Mouse (Mus musculus) heart, postnatal 10 days (tissue): ENCODE measurements around the gene Slc7a5. TPM values are rescaled to one million over a fixed set of nuclear protein-coding genes. Genes with fewer than 3 reads are reported as not detected.

Experiments used
- DNase-seq, 2 experiments: peaks; one replicate each; pipeline ENCODE4 v3.0.0; 2021
- intact Hi-C: fragments of 180-260 bp; cut with DNase I; formaldehyde crosslinking; loops from one replicate; pipeline ENCODE4 v1.15.1; 2025
- total RNA-seq, 2 experiments: library from RNA; stranded (reverse); gene quantifications; 2 replicates each; pipeline ENCODE4 v1.2.3; 2021

Gene Slc7a5
- total RNA-seq, 2 experiments from 2014 or later: 8.6 to 11.3 TPM

GRCm38 (mm10) chr8:121911400-121911799 lies 3.9 kb upstream of the Slc7a5 start:
- no peak for DNase-seq
- intact Hi-C loops: no loop called here

DNA sequence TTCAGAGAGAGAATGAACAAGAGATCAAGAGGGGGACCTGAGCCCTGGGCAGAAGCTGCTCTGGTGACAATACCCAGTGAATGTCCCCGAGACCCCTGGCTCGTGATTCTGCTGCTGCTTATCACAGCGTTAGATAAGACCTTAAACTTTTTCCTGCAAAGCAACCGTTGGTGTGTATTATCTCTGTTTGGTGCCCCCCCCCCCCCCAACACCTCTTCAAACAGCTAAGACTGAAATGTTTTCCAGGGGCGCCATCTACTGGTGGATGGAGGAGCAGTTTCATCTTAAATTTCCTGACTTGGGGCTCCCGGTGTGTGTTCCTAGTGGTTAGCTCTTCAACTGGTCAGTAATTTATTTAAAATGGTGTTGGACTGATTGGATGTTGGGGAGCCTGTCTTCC lies 2.2 kb upstream of the Slc7a5 start:
- DNase-seq: peak; percentile 71 to 90
- intact Hi-C loops: loop anchor here (1.0 to 2.0 kb wide), 3 partner anchors 15 to 59 kb away; no protein-coding TSS in a partner anchor

GRCm38 (mm10) chr8:121909148-121909541 lies 1.7 kb upstream of the Slc7a5 start:
- intact Hi-C loops: loop anchor here (1.0 to 2.0 kb wide), 3 partner anchors 16 to 59 kb away; no protein-coding TSS in a partner anchor
- no peak for DNase-seq

DNA sequence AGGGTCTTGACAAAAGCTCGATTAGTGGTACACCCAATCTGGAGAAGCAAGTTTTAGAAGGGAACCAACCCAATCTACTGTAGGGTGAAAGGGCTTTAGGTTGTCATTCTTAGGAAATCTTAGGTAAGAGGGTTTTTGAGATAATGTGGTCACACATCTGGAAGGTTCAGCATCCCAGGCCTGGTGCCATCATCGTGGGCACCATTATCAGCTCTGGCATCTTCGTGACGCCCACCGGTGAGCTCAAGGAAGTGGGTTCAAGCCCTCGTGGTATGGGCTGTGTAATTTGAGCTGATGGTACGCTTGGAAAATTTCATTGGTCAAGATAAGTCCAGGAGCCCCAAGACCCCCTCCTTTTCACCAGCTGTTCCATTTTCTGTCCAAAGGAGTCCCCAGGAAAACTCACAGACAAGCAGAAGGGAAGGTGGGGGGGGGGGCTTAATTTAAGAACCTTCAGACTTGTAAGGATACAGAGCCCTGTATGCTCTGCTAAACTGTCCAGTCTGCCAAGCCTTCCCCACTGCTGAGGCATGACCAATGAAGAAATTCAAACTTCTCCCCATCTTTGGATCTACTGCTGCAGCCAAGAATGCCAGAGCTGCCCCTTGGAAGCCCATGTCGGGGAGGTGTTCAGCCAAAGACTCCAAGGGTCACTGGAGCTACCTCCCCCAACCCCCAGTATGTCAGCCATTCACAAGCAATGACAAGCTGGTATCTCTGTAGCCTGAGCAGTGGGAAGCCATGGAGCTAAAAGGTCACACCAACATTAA lies 1.1 kb upstream of the Slc7a5 start:
- DNase-seq: no peak
- intact Hi-C loops: loop anchor here (1.0 to 2.0 kb wide), 3 partner anchors 16 to 58 kb away; no protein-coding TSS in a partner anchor

GRCm38 (mm10) chr8:121906542-121907512 lies 667 bp downstream of the Slc7a5 start:
- intact Hi-C loops: no loop called here
- peak; percentile 27 to 48 for DNase-seq

GRCm38 (mm10) chr8:121905864-121906263 lies 1.6 kb downstream of the Slc7a5 start:
- DNase-seq: no peak
- intact Hi-C loops: no loop called here

DNA sequence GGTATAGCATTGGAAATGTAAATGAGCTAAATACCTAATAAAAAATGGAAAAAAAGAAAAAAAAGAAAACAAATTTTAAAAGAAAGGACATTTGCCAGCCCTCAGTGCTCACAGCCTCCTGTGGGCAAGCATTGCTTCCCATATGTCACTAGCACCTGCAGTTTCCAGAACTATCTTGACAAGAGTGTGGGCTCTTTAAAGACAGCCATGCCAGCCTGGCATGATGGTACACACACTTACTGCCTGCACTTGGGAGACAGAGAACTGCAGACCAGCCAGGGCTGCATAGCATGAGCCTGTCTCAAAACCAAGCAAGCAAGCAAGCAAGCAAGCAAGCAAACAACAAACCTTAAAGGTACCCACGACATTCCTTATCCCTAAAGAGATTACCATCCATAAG lies 2.1 kb downstream of the Slc7a5 start:
- no peak for DNase-seq
- intact Hi-C loops: no loop called here

- intact Hi-C loops: no loop called here
- DNase-seq: no peak
Observed at GRCm38 (mm10) chr8:121904999-121905398, 2.5 kb downstream of the Slc7a5 start.

- intact Hi-C loops: no loop called here
- no peak for DNase-seq
Observed at GRCm38 (mm10) chr8:121903977-121904376, 3.5 kb downstream of the Slc7a5 start.

GRCm38 (mm10) chr8:121901498-121902236 lies 5.8 kb downstream of the Slc7a5 start:
- DNase-seq: peak; percentile 46 to 50
- intact Hi-C loops: no loop called here

DNA sequence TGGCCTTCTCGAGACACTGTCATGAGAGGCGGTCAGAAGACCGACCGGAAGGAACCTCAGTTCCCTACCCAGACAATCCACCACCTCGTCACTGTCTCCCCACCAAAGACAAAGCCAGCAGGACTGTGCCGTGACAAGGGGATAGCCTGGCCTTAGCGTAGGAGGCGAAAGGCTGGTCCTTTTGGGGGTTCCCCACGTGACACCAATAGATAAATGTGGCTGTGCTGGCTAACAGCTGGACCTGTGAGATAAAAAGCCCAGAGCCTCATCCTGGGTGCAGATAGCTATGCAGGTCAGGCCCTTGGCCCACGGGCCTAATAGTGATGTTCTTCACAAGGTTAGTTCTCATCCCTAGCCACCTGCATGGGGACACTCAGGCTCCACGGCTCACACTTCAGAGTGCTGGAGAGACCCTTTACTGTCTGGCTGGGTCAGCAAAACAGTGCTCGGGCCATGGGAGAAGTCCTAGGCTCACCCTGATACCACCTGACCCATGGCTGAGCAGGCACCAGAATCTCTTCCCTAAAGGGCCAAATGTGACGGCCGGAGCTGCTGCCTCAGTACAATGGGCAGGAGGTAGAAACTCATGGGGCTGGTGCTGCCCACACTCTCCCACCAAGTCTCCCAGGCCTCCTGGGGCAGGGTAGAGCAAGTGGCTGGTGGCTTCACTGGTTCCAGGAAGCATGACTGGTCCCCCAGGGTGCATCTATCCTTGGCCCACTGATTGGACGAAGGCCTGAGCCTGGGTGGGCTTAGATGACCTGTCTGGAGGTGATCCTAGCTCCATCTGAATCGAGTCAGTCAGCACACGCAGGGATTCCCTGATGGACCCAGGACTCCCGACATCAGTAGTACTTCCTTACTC lies 8.1 kb downstream of the Slc7a5 start:
- intact Hi-C loops: no loop called here
- no peak for DNase-seq

GRCm38 (mm10) chr8:121898401-121898931 lies 9.0 kb downstream of the Slc7a5 start:
- intact Hi-C loops: no loop called here
- DNase-seq: peak; percentile 78 to 80

- DNase-seq: peak; percentile 46 to 51
- intact Hi-C loops: no loop called here
Observed at GRCm38 (mm10) chr8:121897871-121898381, 9.6 kb downstream of the Slc7a5 start.

- DNase-seq: no peak
- intact Hi-C loops: no loop called here
Observed at GRCm38 (mm10) chr8:121897205-121897604, 10.3 kb downstream of the Slc7a5 start.

GRCm38 (mm10) chr8:121896476-121897145 lies 10.9 kb downstream of the Slc7a5 start:
- no peak for DNase-seq
- intact Hi-C loops: no loop called here

GRCm38 (mm10) chr8:121895910-121896309 lies 11.6 kb downstream of the Slc7a5 start:
- intact Hi-C loops: no loop called here
- peak in 1 of 2 experiments; percentile 41 for DNase-seq

DNA sequence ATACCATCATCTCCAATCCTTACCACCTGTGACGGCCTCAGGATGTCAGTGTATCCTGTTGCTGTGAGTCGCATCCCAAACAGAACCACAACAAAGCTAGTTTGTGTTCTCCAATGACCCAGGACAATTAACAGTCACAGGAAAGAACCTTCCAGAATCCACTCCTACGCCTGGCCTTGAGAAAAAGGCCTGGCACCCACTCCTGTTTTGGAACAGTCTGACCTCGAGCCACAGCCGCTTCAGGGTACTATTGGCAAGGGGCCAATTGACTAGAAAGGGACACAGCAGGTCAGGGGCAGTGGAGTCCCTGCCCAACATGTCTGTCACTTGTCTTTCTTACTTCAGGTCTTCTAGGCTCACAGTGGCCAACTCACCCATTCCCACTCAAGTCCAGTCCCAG lies 14.6 kb downstream of the Slc7a5 start:
- no peak for DNase-seq
- intact Hi-C loops: no loop called here
